Mouse (Mus musculus) cerebellum, postnatal 10 days (tissue): Measurements from ENCODE around the gene Pecam1.

ENCODE experiments used
- DNase-seq, 2 experiments: peaks; one replicate each; pipeline ENCODE4 v3.0.0; 2021; ENCODE audit warnings: mixed read lengths in 2 of 2

Gene Pecam1

GRCm38 (mm10) chr11:106688375-106688774 lies 62.1 kb downstream of the Pecam1 start:
- no peak for DNase-seq

GRCm38 (mm10) chr11:106687293-106687692 lies 63.1 kb downstream of the Pecam1 start:
- DNase-seq: no peak

GRCm38 (mm10) chr11:106684027-106684426 lies 66.4 kb downstream of the Pecam1 start:
- no peak for DNase-seq

GRCm38 (mm10) chr11:106683345-106683744 lies 67.1 kb downstream of the Pecam1 start:
- DNase-seq: no peak

GRCm38 (mm10) chr11:106681138-106681537 lies 69.3 kb downstream of the Pecam1 start:
- no peak for DNase-seq

- no peak for DNase-seq
Measured at GRCm38 (mm10) chr11:106679874-106680273, 70.6 kb downstream of the Pecam1 start.

GRCm38 (mm10) chr11:106677910-106678591 lies 72.4 kb downstream of the Pecam1 start:
- DNase-seq: peak; percentile 99

- DNase-seq: no peak
Measured at GRCm38 (mm10) chr11:106677331-106677730, 73.1 kb downstream of the Pecam1 start.

- no peak for DNase-seq
Measured at GRCm38 (mm10) chr11:106675875-106676274, 74.6 kb downstream of the Pecam1 start.

GRCm38 (mm10) chr11:106675201-106675726 lies 75.2 kb downstream of the Pecam1 start:
- DNase-seq: peak in 1 of 2 experiments; percentile 48

- peak; percentile 88 to 89 for DNase-seq
Measured at GRCm38 (mm10) chr11:106674612-106675153, 75.7 kb downstream of the Pecam1 start.

- peak; percentile 48 to 55 for DNase-seq
Measured at GRCm38 (mm10) chr11:106673727-106674611, 76.5 kb downstream of the Pecam1 start.

GRCm38 (mm10) chr11:106672919-106673505 lies 77.4 kb downstream of the Pecam1 start:
- DNase-seq: no peak

- DNase-seq: no peak
Measured at GRCm38 (mm10) chr11:106671801-106672200, 78.6 kb downstream of the Pecam1 start.

GRCm38 (mm10) chr11:106670951-106671478 lies 79.4 kb downstream of the Pecam1 start:
- DNase-seq: no peak

- no peak for DNase-seq
Measured at GRCm38 (mm10) chr11:106670266-106670665, 80.2 kb downstream of the Pecam1 start.

- DNase-seq: peak in 1 of 2 experiments; percentile 29
Measured at GRCm38 (mm10) chr11:106669873-106670173, 80.6 kb downstream of the Pecam1 start.

- no peak for DNase-seq
Measured at GRCm38 (mm10) chr11:106669102-106669872, 81.1 kb downstream of the Pecam1 start.

- DNase-seq: peak; percentile 72 to 80
Measured at GRCm38 (mm10) chr11:106668336-106668735, 82.1 kb downstream of the Pecam1 start.

- no peak for DNase-seq
Measured at GRCm38 (mm10) chr11:106667855-106668254, 82.6 kb downstream of the Pecam1 start.

GRCm38 (mm10) chr11:106666470-106667107 lies 83.8 kb downstream of the Pecam1 start:
- DNase-seq: no peak
